Mouse (Mus musculus) G1E (cell line): ENCODE measurements around the gene Phc2.

ENCODE experiments used
- CTCF ChIP-seq: IDR thresholded peaks from 2 replicates; pipeline ENCODE4 v1.5.1; 2012; ENCODE audit warnings: low read depth, low read length, inconsistent platforms, mixed read lengths
- POLR2AphosphoS5 ChIP-seq: IDR thresholded peaks from 2 replicates; pipeline ENCODE4 v1.6.1; 2012; ENCODE audit warnings: low read depth, low read length, inconsistent platforms; ENCODE audit not compliant: insufficient replicate concordance
- TAL1 ChIP-seq: conservative IDR thresholded peaks from 2 replicates; pipeline ENCODE4 v1.6.1; 2012; ENCODE audit warnings: low read depth, low read length, inconsistent platforms, mixed read lengths

GRCm38 (mm10) chr4:128742379-128742970 lies 88.0 kb downstream of the Phc2 start:
- no peak for TF ChIP-seq CTCF
- no peak for TF ChIP-seq TAL1
- no peak for TF ChIP-seq POLR2AphosphoS5
